Mouse (Mus musculus) heart, embryonic 15.5 days (tissue): ENCODE results near the gene Pax2. TPM values are rescaled to one million over a fixed set of nuclear protein-coding genes. Genes with fewer than 3 reads are reported as not detected.

ENCODE experiments used
- ATAC-seq: fragments of 200-750 bp; cut with Nextera tagmentation; replicated peaks from 2 replicates; pipeline ENCODE4 v1.8.0; 2017; ENCODE audit warnings: low read depth, moderate TSS enrichment; ENCODE audit not compliant: insufficient number of reproducible peaks, insufficient read depth, low FRiP score
- H3K27ac ChIP-seq: fragments of 300-500 bp; sonication (generic); 2 replicates; pipeline ENCODE4 v1.5.1; 2015; ENCODE audit warnings: mild to moderate bottlenecking, inconsistent platforms
- H3K27me3 ChIP-seq: fragments of 300-500 bp; sonication (generic); 2 replicates; pipeline ENCODE4 v1.6.1; 2015; ENCODE audit warnings: inconsistent platforms
- H3K36me3 ChIP-seq: fragments of 300-500 bp; sonication (generic); 2 replicates; pipeline ENCODE4 v1.6.1; 2015; ENCODE audit warnings: mild to moderate bottlenecking, inconsistent platforms
- H3K4me1 ChIP-seq: fragments of 300-500 bp; sonication (generic); replicated peaks from 2 replicates; pipeline ENCODE4 v1.6.1; 2015; ENCODE audit warnings: inconsistent platforms
- H3K4me2 ChIP-seq: fragments of 300-500 bp; sonication (generic); 2 replicates; pipeline ENCODE4 v1.6.1; 2015; ENCODE audit warnings: inconsistent platforms, mild to moderate bottlenecking, moderate library complexity
- H3K4me3 ChIP-seq: fragments of 300-500 bp; sonication (generic); 2 replicates; pipeline ENCODE4 v1.5.1; 2015; ENCODE audit warnings: mild to moderate bottlenecking, inconsistent platforms
- H3K9ac ChIP-seq: fragments of 300-500 bp; sonication (generic); 2 replicates; pipeline ENCODE4 v1.6.1; 2015; ENCODE audit warnings: mild to moderate bottlenecking, inconsistent platforms
- H3K9me3 ChIP-seq: fragments of 300-500 bp; sonication (generic); replicated peaks from 2 replicates; pipeline ENCODE4 v1.6.1; 2016; ENCODE audit warnings: inconsistent platforms
- WGBS: fragments of 180-500 bp; shearing (Covaris S2); methylation state at CpG from one replicate; pipeline ENCODE4 v1.1.7; 2015; ENCODE audit warnings: mixed read lengths; 5-methylcytosine and 5-hydroxymethylcytosine counted together
- polyA plus RNA-seq: library from polyadenylated mRNA; unstranded; fragments of >200 nt; fragmentation: Nextera tagmentation; extraction: Ambion mirVana; gene quantifications from 2 replicates; pipeline ENCODE4 v1.2.1, GENCODE M21; 2015

Gene Pax2
- polyA plus RNA-seq, 1 experiment from 2014 or later = not detected

- Histone ChIP-seq H3K36me3 (no peaks in the 10 kb centered on the region), H3K27ac (no peak overlapping the region), H3K9ac (no peak overlapping the region), H3K27me3 (peaks cover 10% of the 10 kb centered on the region; the same call in 1 of the 2 replicates), H3K4me2 (no peak overlapping the region), H3K4me3 (no peak overlapping the region), H3K4me1 (no peaks in the 10 kb centered on the region), H3K9me3 (no peaks in the 10 kb centered on the region)
- no peak for ATAC-seq
- 67% methylated on average over 12 of the region's 12 CpGs for WGBS
Measured at GRCm38 (mm10) chr19:44849465-44849864, 93.6 kb downstream of the Pax2 start.

- no peak for ATAC-seq
- H3K9ac ChIP-seq = no peak overlapping the region
- 87% methylated on average over 1 of the region's 1 CpGs for WGBS
- no peak overlapping the region for H3K4me3 ChIP-seq
- H3K4me2 ChIP-seq = no peak overlapping the region
- H3K27me3 ChIP-seq = peaks cover 5% of the 10 kb centered on the region; the same call in 1 of the 2 replicates
- H3K4me1 ChIP-seq = no peaks in the 10 kb centered on the region
- H3K9me3 ChIP-seq = no peaks in the 10 kb centered on the region
- H3K27ac ChIP-seq = no peak overlapping the region
- no peaks in the 10 kb centered on the region for H3K36me3 ChIP-seq
Measured at GRCm38 (mm10) chr19:44858671-44859070, 102.8 kb downstream of the Pax2 start.

DNA sequence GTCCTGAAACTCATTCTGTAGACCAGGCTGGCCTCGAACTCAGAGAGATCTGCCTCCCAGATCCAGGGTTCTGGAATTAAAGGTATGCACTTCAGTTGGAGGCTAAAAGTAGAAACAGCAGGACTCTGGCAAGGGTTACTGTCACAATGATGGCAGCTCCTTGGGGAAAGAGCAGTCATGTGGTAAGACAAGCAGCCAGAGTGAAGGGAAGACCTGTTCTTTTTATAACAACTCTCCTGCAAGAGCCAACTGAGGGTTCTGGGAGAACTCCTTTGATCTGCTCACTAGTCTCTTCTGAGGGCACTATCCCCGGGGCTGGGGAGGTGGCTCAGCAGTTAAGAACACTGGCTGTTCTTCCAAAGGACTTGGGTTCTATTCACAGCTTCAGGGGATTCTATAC lies 112.9 kb downstream of the Pax2 start:
- ATAC-seq = no peak
- no peaks in the 10 kb centered on the region for H3K36me3 ChIP-seq
- no peak overlapping the region for H3K9ac ChIP-seq
- no peak overlapping the region for H3K4me2 ChIP-seq
- no peak overlapping the region for H3K27ac ChIP-seq
- H3K9me3 ChIP-seq = no peaks in the 10 kb centered on the region
- peaks cover 3% of the 10 kb centered on the region; the same call in 1 of the 2 replicates for H3K4me1 ChIP-seq
- peaks cover 12% of the 10 kb centered on the region for H3K27me3 ChIP-seq
- no peak overlapping the region for H3K4me3 ChIP-seq
- WGBS = 31% methylated on average over 2 of the region's 2 CpGs

GRCm38 (mm10) chr19:44874186-44874898 lies 118.5 kb downstream of the Pax2 start:
- no peaks in the 10 kb centered on the region for H3K9me3 ChIP-seq
- no peak overlapping the region for H3K9ac ChIP-seq
- H3K4me2 ChIP-seq = no peak overlapping the region
- ATAC-seq = no peak
- peaks cover 28% of the 10 kb centered on the region for H3K27me3 ChIP-seq
- H3K4me3 ChIP-seq = no peak overlapping the region
- H3K4me1 ChIP-seq = no peaks in the 10 kb centered on the region
- no peaks in the 10 kb centered on the region for H3K36me3 ChIP-seq
- no peak overlapping the region for H3K27ac ChIP-seq
- WGBS = 67% methylated on average over 15 of the region's 15 CpGs

DNA sequence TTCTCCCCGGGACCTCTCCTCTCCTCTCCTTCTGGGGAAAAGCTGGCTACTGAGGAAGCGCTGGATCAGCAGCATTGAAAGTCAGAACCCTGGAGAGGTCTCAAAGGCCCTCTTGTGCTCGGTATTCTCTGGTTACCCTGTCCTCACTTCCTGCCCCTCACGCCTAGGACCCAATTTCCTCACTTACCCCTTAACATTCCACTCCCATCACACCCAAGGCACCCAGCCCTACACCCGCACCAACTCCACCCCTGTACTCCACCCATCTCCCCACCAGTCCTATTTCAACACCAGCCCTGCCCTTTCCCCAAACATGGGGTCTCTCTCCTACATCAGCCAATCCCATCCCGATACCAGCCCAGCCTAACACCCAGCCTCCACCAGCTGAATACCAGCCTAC lies 119.1 kb downstream of the Pax2 start:
- 25% methylated on average over 6 of the region's 6 CpGs for WGBS
- H3K9me3 ChIP-seq = no peaks in the 10 kb centered on the region
- H3K27me3 ChIP-seq = peaks cover 28% of the 10 kb centered on the region
- H3K27ac ChIP-seq = no peak overlapping the region
- H3K9ac ChIP-seq = no peak overlapping the region
- no peak for ATAC-seq
- no peaks in the 10 kb centered on the region for H3K4me1 ChIP-seq
- no peak overlapping the region for H3K4me3 ChIP-seq
- no peak overlapping the region for H3K4me2 ChIP-seq
- no peaks in the 10 kb centered on the region for H3K36me3 ChIP-seq

GRCm38 (mm10) chr19:44875718-44876117 lies 119.9 kb downstream of the Pax2 start:
- H3K4me2 ChIP-seq = no peak overlapping the region
- peaks cover 26% of the 10 kb centered on the region for H3K27me3 ChIP-seq
- 74% methylated on average over 1 of the region's 1 CpGs for WGBS

GRCm38 (mm10) chr19:44876529-44876928 lies 120.7 kb downstream of the Pax2 start:
- ATAC-seq = no peak
- Histone ChIP-seq H3K4me2 (no peak overlapping the region), H3K36me3 (no peaks in the 10 kb centered on the region), H3K27me3 (peaks cover 31% of the 10 kb centered on the region), H3K4me1 (peaks cover 8% of the 10 kb centered on the region), H3K4me3 (no peak overlapping the region), H3K9ac (no peak overlapping the region), H3K27ac (no peak overlapping the region), H3K9me3 (no peaks in the 10 kb centered on the region)
- 83% methylated on average over 7 of the region's 7 CpGs for WGBS

More at GRCm38 (mm10) chr19:44875718-44876117, 119.9 kb downstream of the Pax2 start:
- Histone ChIP-seq H3K9me3 (no peaks in the 10 kb centered on the region), H3K36me3 (no peaks in the 10 kb centered on the region), H3K27ac (no peak overlapping the region), H3K9ac (no peak overlapping the region), H3K4me3 (no peak overlapping the region), H3K4me1 (peaks cover under 1% of the 10 kb centered on the region)
- ATAC-seq = no peak

DNA sequence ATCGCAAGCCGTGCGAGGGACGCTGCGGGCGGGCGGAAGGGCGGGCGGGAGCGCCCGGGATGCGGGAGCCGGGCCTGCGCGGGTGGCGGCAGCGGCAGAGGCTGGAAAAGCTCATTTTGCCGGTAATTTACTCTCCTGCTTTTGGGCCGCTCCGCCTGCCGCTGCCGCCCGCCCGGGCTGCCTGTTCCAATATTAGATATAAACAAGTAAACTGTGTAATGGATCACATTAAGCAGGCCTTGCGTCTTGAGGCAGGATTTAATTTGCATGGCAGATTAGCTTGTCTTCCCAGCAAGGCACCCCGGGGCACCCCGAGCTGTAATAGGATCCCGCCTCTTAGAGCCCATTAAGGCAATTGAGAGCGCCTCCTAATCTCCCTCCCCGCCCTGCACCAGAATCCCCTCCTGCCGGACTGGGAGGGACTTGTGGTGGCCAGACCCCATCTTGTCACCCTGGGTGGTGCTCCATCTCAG lies 126.7 kb downstream of the Pax2 start:
- WGBS = 1% methylated on average over 31 of the region's 31 CpGs
- H3K9ac ChIP-seq = peak overlapping the region; percentile 56
- H3K9me3 ChIP-seq = no peaks in the 10 kb centered on the region
- H3K27me3 ChIP-seq = peaks cover 41% of the 10 kb centered on the region
- H3K36me3 ChIP-seq = no peaks in the 10 kb centered on the region
- H3K4me1 ChIP-seq = peaks cover 34% of the 10 kb centered on the region
- H3K4me2 ChIP-seq = peak overlapping the region; percentile 71
- 0 out of 2 replicates have a peak overlapping the region, but pooled peaks have one; percentile 42 for H3K27ac ChIP-seq
- peak overlapping the region; percentile 44 for H3K4me3 ChIP-seq
- ATAC-seq = peak; percentile 51; the same call in 1 of the 2 replicates

DNA sequence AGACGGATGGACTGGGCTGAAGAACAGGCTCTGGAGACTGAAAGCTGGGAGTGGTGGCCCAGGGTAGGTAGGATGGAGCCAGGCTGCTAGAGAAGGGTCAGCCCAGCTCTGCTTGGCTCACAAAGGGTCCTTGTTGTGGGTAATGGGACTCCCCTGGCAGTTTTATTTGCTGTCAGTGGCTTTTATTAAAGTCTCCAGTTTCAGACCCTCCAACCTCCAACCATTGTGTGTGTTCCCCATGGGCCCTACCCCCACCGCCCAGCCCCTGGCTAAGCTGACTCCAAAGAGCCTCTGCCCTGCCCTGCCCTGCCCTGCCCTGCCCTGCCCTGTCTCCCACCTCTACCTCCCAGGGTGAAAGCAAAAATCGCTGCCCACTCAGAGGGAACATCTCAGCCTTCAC lies 128.5 kb downstream of the Pax2 start:
- WGBS = 59% methylated on average over 3 of the region's 3 CpGs
- H3K4me3 ChIP-seq = no peak overlapping the region
- H3K27ac ChIP-seq = no peak overlapping the region
- H3K9ac ChIP-seq = no peak overlapping the region
- peaks cover 35% of the 10 kb centered on the region for H3K4me1 ChIP-seq
- ATAC-seq = no peak
- no peak overlapping the region for H3K4me2 ChIP-seq
- no peaks in the 10 kb centered on the region for H3K36me3 ChIP-seq
- peaks cover 47% of the 10 kb centered on the region for H3K27me3 ChIP-seq
- H3K9me3 ChIP-seq = no peaks in the 10 kb centered on the region

GRCm38 (mm10) chr19:44886475-44886874 lies 130.6 kb downstream of the Pax2 start:
- no peak overlapping the region for H3K9ac ChIP-seq
- H3K27me3 ChIP-seq = peaks cover 59% of the 10 kb centered on the region
- H3K36me3 ChIP-seq = no peaks in the 10 kb centered on the region
- no peak overlapping the region for H3K4me3 ChIP-seq
- no peaks in the 10 kb centered on the region for H3K9me3 ChIP-seq
- H3K27ac ChIP-seq = no peak overlapping the region
- WGBS = 23% methylated on average over 3 of the region's 3 CpGs
- H3K4me2 ChIP-seq = no peak overlapping the region
- peak; percentile 68; the same call in 1 of the 2 replicates for ATAC-seq
- H3K4me1 ChIP-seq = peaks cover 28% of the 10 kb centered on the region
